Mouse (Mus musculus) Patski (cell line): ENCODE data around the gene Serpina5. TPM values are rescaled to one million over a fixed set of nuclear protein-coding genes. Genes with fewer than 3 reads are reported as not detected.
"Not testable (repeated sequence)": the region's sequence is repeated elsewhere in the genome, so short reads cannot be mapped to it uniquely, and the experiment has no call there.

ENCODE experiments used
- ATAC-seq: fragments of 100-300 bp; one replicate; pipeline ENCODE4 v1.8.0; 2021
- CTCF ChIA-PET: fragments of 350-600 bp; sonication (Branson Sonifier 250); formaldehyde crosslinking; loops from one replicate; lab custom pipeline; 2022; ENCODE audit warnings: inconsistent platforms; lab: Charles Lee
- POLR2A ChIA-PET: fragments of 350-600 bp; sonication (Branson Sonifier 250); formaldehyde crosslinking; loops from one replicate; lab custom pipeline; 2022; ENCODE audit warnings: antibody characterized with exemption, inconsistent platforms; lab: Charles Lee
- DNase-seq: peaks from one replicate; pipeline ENCODE4 v3.0.0-alpha.2; 2011; ENCODE audit warnings: low read depth, low spot score
- H3K27me3 ChIP-seq: fragments of 371-371 bp; one replicate; pipeline ENCODE4 v1.5.1; 2021
- CTCF ChIP-seq: fragments of 100-300 bp; IDR thresholded peaks from one replicate; pipeline ENCODE4 v1.5.1; 2021
- in situ Hi-C: fragments of 300-500 bp; cut with MboI; formaldehyde crosslinking; loops from 3 replicates; pipeline ENCODE4 v1.11.1; 2018; ENCODE audit warnings: low pct_unique_long_range_greater_than_20kb, mixed read lengths
- polyA plus RNA-seq: library from polyadenylated mRNA; unstranded; gene quantifications from one replicate; pipeline ENCODE4 v1.2.3, GENCODE M21; 2021

Serpina5 gene
- polyA plus RNA-seq, 1 experiment from 2014 or later = 0.06 TPM

- in situ Hi-C loops = loop anchor here (5.0 to 25.0 kb wide), 3 partner anchors 72 to 843 kb away; no protein-coding TSS in a partner anchor
- TF ChIP-seq CTCF = peak; percentile 84
- DNase-seq = no peak
- ATAC-seq = no peak
- CTCF ChIA-PET = interaction anchor here (1.5 to 3.3 kb wide), 3 partner anchors 39 to 78 kb away, joined by 4 to 23 read pairs (median 4); no protein-coding TSS in a partner anchor
- no peaks in the 10 kb centered on the region for H3K27me3 ChIP-seq
- POLR2A ChIA-PET = no interaction called here
Measured at GRCm38 (mm10) chr12:104069620-104070019, 31.3 kb upstream of the Serpina5 start.

- TF ChIP-seq CTCF = no peak
- H3K27me3 ChIP-seq = no peaks in the 10 kb centered on the region
- no peak for ATAC-seq
- POLR2A ChIA-PET = no interaction called here
- in situ Hi-C loops = loop anchor here (5.0 to 25.0 kb wide), 3 partner anchors 74 to 841 kb away; no protein-coding TSS in a partner anchor
- CTCF ChIA-PET = interaction anchor here (1.9 to 3.3 kb wide), 2 partner anchors 77 kb away, joined by 8 to 23 read pairs; no protein-coding TSS in a partner anchor
- DNase-seq = no peak
Measured at GRCm38 (mm10) chr12:104071708-104072107, 29.2 kb upstream of the Serpina5 start.

- ChIA-PET CTCF (interaction anchor here (1.2 to 1.9 kb wide), 3 partner anchors 69 to 77 kb away, joined by 3 to 8 read pairs (median 6); no protein-coding TSS in a partner anchor), POLR2A (no interaction called here)
- DNase-seq = no peak
- ATAC-seq = no peak
- TF ChIP-seq CTCF = no peak
- in situ Hi-C loops = loop anchor here (5.0 to 25.0 kb wide), 3 partner anchors 75 to 840 kb away; no protein-coding TSS in a partner anchor
- no peaks in the 10 kb centered on the region for H3K27me3 ChIP-seq
Measured at GRCm38 (mm10) chr12:104072286-104072685, 28.6 kb upstream of the Serpina5 start.

GRCm38 (mm10) chr12:104090119-104090518 is 10.8 kb upstream of the Serpina5 start:
- DNase-seq (no peak), ATAC-seq (no peak)
- H3K27me3 ChIP-seq = peaks cover 4% of the 10 kb centered on the region
- ChIA-PET CTCF (no interaction called here), POLR2A (no interaction called here)
- TF ChIP-seq CTCF = no peak
- in situ Hi-C loops = no loop called here

GRCm38 (mm10) chr12:104091303-104091702 is 9.6 kb upstream of the Serpina5 start:
- no peak for ATAC-seq
- POLR2A ChIA-PET = no interaction called here
- no peak for TF ChIP-seq CTCF
- H3K27me3 ChIP-seq = peaks cover 4% of the 10 kb centered on the region
- in situ Hi-C loops = no loop called here
- CTCF ChIA-PET = no interaction called here
- no peak for DNase-seq

GRCm38 (mm10) chr12:104105847-104106246 is 4.9 kb downstream of the Serpina5 start:
- in situ Hi-C loops = no loop called here
- ATAC-seq (no peak), DNase-seq (no peak)
- H3K27me3 ChIP-seq = no peaks in the 10 kb centered on the region
- no peak for TF ChIP-seq CTCF
- CTCF ChIA-PET = no interaction called here
- POLR2A ChIA-PET = no interaction called here

GRCm38 (mm10) chr12:104106919-104107318 is 6.0 kb downstream of the Serpina5 start:
- H3K27me3 ChIP-seq = no peaks in the 10 kb centered on the region
- in situ Hi-C loops = no loop called here
- DNase-seq (no peak), ATAC-seq (no peak)
- no peak for TF ChIP-seq CTCF
- CTCF ChIA-PET = no interaction called here
- POLR2A ChIA-PET = no interaction called here

GRCm38 (mm10) chr12:104108507-104108906 is 7.6 kb downstream of the Serpina5 start:
- POLR2A ChIA-PET = no interaction called here

GRCm38 (mm10) chr12:104112333-104112732 is 11.4 kb downstream of the Serpina5 start, which contains the start of gene Serpina3a:
Serpina3a (plus strand) TSS chr12:104112724.
- POLR2A ChIA-PET, H3K27me3 ChIP-seq, DNase-seq, CTCF ChIA-PET, ATAC-seq, in situ Hi-C loops: not testable (repeated sequence)

More at GRCm38 (mm10) chr12:104108507-104108906, 7.6 kb downstream of the Serpina5 start:
- no peak for TF ChIP-seq CTCF
- DNase-seq = no peak
- in situ Hi-C loops = no loop called here
- CTCF ChIA-PET = interaction anchor here (1.4 kb wide), 1 partner anchor 10 kb away, joined by 4 read pairs; no protein-coding TSS in a partner anchor
- ATAC-seq = no peak
- H3K27me3 ChIP-seq = no peaks in the 10 kb centered on the region

- TF ChIP-seq CTCF = no peak
- H3K27me3 ChIP-seq = no peaks in the 10 kb centered on the region
- in situ Hi-C loops = no loop called here
- no peak for DNase-seq
- ChIA-PET CTCF (no interaction called here), POLR2A (no interaction called here)
- ATAC-seq = no peak
Measured at GRCm38 (mm10) chr12:104114921-104115579, 14.1 kb downstream of the Serpina5 start.

- in situ Hi-C loops = no loop called here
- CTCF ChIA-PET = no interaction called here
- no peak for TF ChIP-seq CTCF
- no peak for DNase-seq
- ATAC-seq = no peak
- POLR2A ChIA-PET = no interaction called here
- H3K27me3 ChIP-seq = no peaks in the 10 kb centered on the region
Measured at GRCm38 (mm10) chr12:104123097-104123496, 22.2 kb downstream of the Serpina5 start.
